Mouse (Mus musculus): ENCODE measurements around the gene Cuedc1.

The Cuedc1 gene

DNA sequence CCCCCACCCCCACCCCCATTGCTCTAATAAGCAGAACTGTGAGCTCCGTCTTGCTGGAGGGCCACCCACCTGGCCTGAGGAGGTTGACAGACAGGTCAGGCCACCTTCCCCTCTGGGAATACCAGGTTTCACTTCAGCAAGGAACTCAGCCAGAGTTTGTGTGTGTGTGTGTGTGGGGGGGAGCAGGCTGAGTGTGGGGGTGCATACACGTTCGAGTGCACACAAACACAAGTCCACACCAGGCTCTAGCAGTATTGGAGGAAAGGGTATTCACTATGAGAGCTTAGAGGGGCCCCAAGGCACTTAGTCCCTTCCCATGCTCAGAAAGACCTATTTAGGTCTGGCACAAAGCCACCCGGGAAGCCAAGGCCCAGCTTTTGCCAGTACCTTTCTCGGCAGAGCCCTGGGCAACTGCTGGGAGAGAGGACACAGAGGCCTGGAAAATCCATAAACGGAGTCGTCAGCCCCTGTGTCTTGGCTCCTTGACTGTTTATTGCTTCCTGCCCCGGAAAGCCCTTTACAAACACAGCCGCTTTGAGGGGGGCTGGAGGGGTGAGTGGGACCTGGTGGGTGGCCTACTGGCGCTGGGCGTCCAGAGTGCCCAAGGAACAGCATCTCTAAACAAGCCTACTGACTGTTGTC is 50.9 kb downstream of the Cuedc1 start:
- DNase-seq (ENCODE audit: low spot score), result no peak

- DNase-seq (ENCODE audit: low spot score), result no peak
These were observed 53.7 kb downstream of the Cuedc1 start for GRCm38 (mm10) chr11:88151379-88152155.

DNA sequence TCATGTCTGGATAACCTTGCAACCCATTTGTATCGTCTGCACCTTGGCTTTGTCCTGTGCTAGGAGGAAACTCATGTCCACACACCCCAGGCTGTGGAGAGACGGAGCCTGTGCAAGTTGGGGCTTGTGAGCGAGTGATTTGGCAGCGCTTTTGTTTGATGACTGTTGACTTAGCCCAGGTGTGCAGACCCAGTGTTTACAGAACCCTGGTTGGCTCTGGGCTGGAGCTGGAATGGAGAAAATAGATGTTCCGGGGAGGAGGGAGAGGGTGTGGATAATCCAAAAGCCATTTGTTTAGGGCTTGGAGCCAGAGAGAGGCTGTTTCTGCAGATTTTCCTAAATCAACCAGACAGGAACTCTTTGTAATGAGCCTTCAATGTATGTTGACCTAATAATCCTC is 56.0 kb downstream of the Cuedc1 start:
- DNase-seq (ENCODE audit: low spot score), result no peak

DNA sequence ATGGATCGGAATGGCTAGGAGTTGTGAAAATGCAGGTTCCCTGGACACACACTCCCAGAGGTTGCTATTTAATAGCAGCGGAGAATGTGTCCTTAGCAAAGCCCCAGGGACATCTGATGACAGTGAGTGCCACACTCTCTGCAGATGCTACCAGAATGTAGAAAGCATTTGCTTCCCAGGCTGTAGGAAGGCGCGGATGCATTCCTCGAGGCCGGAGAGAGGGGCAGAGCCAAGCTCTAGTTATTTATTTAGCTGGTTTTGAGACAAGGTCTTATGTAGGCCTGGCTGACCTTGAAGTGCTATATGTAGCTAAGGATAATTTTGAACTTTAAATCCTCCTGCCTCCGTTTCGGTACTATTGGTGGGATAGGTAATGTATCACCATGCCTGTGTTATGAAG is 56.6 kb downstream of the Cuedc1 start:
- no peak for DNase-seq (ENCODE audit: low spot score)

- no peak for DNase-seq (ENCODE audit: low spot score)
These were observed 57.6 kb downstream of the Cuedc1 start for GRCm38 (mm10) chr11:88155451-88155850.

GRCm38 (mm10) chr11:88155998-88156397 is 58.1 kb downstream of the Cuedc1 start:
- DNase-seq (ENCODE audit: low spot score), result no peak

DNA sequence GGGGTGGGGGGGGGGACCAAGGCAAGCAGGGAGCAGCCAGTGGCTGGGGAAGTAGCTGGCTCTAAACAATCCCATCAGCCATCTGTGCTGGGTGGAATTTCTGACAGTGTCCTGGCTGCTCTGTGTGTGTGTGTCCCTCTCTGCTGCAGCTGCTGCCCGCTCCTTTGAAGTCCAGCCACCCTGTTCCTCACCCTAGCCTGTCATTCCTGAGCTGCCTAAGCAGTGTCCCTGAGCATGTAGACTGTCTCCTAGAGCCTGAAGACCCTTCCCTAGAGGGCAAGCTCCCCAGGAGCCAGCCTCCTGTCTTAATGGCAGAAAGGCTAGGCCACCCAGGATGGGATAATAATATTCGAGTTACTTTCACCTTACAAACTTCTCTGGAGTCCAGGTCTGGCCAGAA is 58.5 kb downstream of the Cuedc1 start:
- no peak for DNase-seq (ENCODE audit: low spot score)

GRCm38 (mm10) chr11:88158842-88159246 is 61.0 kb downstream of the Cuedc1 start:
- DNase-seq (ENCODE audit: low spot score), result no peak

GRCm38 (mm10) chr11:88159389-88159788 is 61.5 kb downstream of the Cuedc1 start:
- DNase-seq (ENCODE audit: low spot score), result no peak

- DNase-seq (ENCODE audit: low spot score), result no peak
These were observed 62.5 kb downstream of the Cuedc1 start for GRCm38 (mm10) chr11:88160316-88160715.

DNA sequence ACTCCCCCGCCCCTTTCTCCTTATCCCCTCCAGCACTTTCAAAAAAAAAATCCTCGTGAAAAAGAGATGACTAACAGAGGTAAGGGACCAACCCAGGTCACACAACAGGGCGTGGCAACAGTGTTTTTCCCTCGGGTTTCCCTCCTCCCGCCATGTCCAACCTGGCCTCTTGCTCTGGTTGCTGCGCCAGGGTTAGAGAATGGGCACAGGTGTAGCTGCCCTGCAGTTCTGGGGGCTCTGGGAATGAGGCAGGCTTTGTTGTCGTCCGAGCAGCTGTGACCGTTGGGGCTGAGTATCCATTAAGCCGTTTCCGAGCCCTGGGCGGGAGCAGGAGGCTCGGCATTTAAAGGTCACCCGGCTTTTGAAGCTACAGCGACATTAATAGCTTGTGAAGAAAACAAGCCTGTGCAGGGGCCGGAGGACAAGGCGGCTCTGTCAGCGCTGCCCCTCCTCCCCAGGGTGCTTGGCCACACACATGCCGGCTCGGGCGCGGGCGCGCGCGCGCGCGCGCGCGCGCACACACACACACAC is 63.3 kb downstream of the Cuedc1 start:
- no peak for DNase-seq (ENCODE audit: low spot score)

DNA sequence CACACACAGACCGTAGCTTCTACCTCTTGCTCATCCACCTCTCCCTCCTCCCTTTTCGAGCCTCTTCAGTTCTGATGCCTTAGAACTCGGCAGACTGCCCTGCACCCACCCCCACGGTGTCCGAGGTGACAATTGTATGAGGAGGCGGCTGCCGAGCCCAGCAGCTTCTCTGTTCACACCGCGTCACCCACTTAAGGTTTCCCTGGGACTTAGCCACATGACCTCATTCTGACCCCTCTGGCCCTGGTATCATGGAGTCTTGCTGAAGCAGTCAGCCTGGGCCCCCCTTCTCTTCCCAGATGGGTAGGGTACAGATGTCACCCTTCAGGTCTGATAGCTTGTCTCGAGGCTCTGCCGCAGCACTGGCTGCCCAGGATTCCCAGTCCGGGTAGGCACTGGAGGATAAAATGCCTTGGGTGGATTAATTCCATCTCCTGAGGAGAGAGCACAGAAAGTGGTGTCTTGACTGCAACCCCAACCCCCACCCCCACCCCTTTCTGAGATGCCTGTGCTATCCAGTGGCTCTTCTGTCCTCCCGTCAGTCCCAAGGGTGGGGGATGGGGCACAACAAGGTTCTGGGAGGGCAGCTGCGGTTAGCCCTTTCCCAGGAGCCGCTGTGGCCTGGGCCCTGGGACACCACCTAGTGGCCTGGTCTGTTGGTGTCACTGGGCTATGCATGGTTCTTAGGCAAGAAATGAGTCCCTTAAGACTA is 63.9 kb downstream of the Cuedc1 start:
- peak; percentile 49 for DNase-seq (ENCODE audit: low spot score)

DNA sequence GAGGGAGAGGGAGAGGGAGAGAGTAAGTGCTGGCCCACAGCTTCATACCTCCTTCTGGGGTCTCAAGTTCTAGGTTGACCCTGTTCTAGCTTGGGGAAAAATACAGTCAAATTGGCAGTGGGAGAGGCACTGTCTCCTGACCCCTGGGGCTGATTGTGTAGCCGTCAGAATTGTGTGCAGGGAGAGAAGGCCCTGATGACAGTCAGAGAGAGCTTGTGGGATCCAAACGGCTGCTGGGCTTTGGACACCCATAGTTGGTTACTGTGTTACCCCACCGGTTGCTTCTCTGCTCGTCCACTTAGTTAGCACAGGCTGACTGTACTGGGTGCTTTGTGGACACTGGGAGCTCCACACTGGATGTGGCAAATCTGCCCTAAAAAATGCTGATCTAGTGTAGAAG is 64.9 kb downstream of the Cuedc1 start:
- DNase-seq (ENCODE audit: low spot score), result no peak

DNA sequence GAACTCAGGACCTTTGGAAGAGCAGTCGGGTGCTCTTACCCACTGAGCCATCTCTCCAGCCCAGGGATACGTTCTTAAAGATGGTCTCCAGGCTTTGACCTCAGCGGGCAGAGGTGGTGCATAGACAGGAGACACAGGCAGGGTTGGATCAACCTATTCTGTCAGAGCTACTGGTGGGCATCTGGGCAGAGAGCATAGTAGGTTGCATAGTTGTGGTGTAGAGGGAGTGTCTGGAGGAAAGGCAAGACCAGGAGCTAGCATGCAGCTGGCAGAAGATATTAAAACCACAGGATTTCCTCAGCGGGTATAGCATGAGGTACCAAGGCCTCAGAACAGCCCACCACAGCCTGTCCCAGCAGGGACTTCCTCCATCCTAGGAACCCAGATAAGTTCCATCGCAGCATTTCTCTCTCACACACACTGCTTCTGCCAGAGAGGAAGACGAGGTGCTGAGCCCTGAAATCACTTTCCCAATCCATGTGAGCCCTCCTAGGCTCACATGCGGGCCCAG is 66.4 kb downstream of the Cuedc1 start:
- peak; percentile 25 for DNase-seq (ENCODE audit: low spot score)

- DNase-seq (ENCODE audit: low spot score), result no peak
These were observed 67.0 kb downstream of the Cuedc1 start for GRCm38 (mm10) chr11:88164801-88165377.

GRCm38 (mm10) chr11:88165683-88166364 is 68.0 kb downstream of the Cuedc1 start:
- DNase-seq (ENCODE audit: low spot score), result no peak

GRCm38 (mm10) chr11:88166471-88166870 is 68.6 kb downstream of the Cuedc1 start:
- DNase-seq (ENCODE audit: low spot score), result no peak

GRCm38 (mm10) chr11:88168611-88169010 is 70.8 kb downstream of the Cuedc1 start:
- DNase-seq (ENCODE audit: low spot score), result no peak

DNA sequence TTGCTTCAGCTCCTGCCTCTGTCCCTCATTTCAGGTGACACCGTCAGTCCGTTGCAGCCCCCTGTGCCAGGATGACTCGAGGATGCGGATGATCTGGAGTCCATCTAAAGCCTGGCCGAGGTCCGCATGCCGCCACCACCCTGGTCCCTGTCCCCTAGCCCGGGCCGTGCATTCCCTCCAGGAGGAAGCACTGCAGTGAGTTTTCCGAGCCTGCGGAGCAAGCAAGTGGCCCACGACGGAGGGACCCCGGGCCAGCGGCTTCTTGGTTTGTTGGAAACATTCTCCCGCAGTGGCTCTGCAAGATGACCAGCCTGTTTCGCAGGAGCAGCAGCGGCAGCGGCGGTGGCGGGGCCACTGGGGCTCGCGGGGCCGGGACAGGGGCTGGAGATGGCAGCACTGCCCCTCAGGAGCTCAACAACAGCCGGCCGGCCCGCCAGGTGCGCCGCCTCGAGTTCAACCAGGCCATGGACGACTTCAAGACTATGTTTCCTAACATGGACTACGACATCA is 71.7 kb downstream of the Cuedc1 start:
- no peak for DNase-seq (ENCODE audit: low spot score)

- no peak for DNase-seq (ENCODE audit: low spot score)
These were observed 72.7 kb downstream of the Cuedc1 start for GRCm38 (mm10) chr11:88170606-88171005.

- DNase-seq (ENCODE audit: low spot score), result no peak
These were observed 74.1 kb downstream of the Cuedc1 start for GRCm38 (mm10) chr11:88171876-88172442.
